Mouse (Mus musculus) adrenal gland, adult 8-10 months (tissue): Measurements from ENCODE around the gene Mbl2. TPM values are rescaled to one million over a fixed set of nuclear protein-coding genes. Genes with fewer than 3 reads are reported as not detected.

Experiments
- microRNA-seq, 2 experiments: library from miRNA; unstranded; fragments of <30 nt; microRNA quantifications; one replicate each; pipeline ENCODE4 v1.2.0; 2022
- total RNA-seq, 4 experiments: library from RNA; stranded (reverse); gene quantifications; 2 replicates each; pipeline ENCODE4 v1.2.4; 2022

The Mbl2 gene
- total RNA-seq, 4 experiments from 2014 or later: not detected

Small RNAs within 50 kb of the gene (microRNA-seq; reads per million reads assigned to microRNA genes)
- gene Gm24108: 0 reads per million in 2 experiments

Other genes with a start within 250 kb of the Mbl2 start
- not detected for gene Trpd52l3, start 229.2 kb upstream of the Mbl2 start, total RNA-seq
- 10 to 100 TPM; 35.5 to 48.4 (median 42.5) TPM for gene Uhrf2, start 202.4 kb upstream of the Mbl2 start, total RNA-seq
- gene Gldc, start 57.5 kb upstream of the Mbl2 start, total RNA-seq: 1 to 10 TPM in 3 of 4 experiments, under 1 TPM in 1; 0.81 to 1.6 (median 1.2) TPM